In genomic region chr11:59624017-59624630, GRCm38 (mm10) we compare ENCODE assay signal across 8 mouse cellular contexts. TPM values are rescaled to one million over a fixed set of nuclear protein-coding genes. Genes with fewer than 3 reads are reported as not detected.
DNase-seq lines count a peak whose midpoint lies in the region; ATAC-seq and TF ChIP-seq lines count a peak whose summit lies in the region.
"Had no signal": no experiment of that assay in that cellular context is flagged by ENCODE, and none has a peak within 500 bp of the region (broad histone marks: within the 10 kb centered on the region; RNA-seq: fewer than 3 reads in every experiment).

No protein-coding gene starts in this region.

- H3K9me3 ChIP-seq in ES-Bruce4 (replicated peaks; ENCODE audit: control insufficient read depth, insufficient read depth, low read length, poor library complexity, severe bottlenecking) = no peaks in the 10 kb centered on the region
- no peaks in the 10 kb centered on the region for H3K9me3 ChIP-seq in heart, embryonic 16.5 days (replicated peaks; ENCODE audit: control insufficient read depth, low read length)
- no peaks in the 10 kb centered on the region for H3K9me3 ChIP-seq in lung, embryonic 14.5 days (ENCODE audit: low read depth, low read length)
- H3K9me3 ChIP-seq: midbrain, embryonic 12.5 days had no signal

- 24% methylated on average over 6 of the region's 6 CpGs for WGBS in heart, embryonic 16.5 days
- 24% methylated on average over 6 of the region's 6 CpGs for WGBS in lung, embryonic 14.5 days

- H3K9ac ChIP-seq in ES-Bruce4 (ENCODE audit: low read depth, poor library complexity, severe bottlenecking) = no peak overlapping the region
- no peak overlapping the region for H3K9ac ChIP-seq in heart, embryonic 16.5 days (ENCODE audit: low read length)
- H3K9ac ChIP-seq in lung, embryonic 14.5 days = no peak overlapping the region
- H3K9ac ChIP-seq: midbrain, embryonic 12.5 days had no signal

- no peak for TF ChIP-seq EP300 in ES-Bruce4 (IDR thresholded peaks at IDR 0.05; ENCODE audit: insufficient read depth, low read depth, low read length)

- H3K36me3 ChIP-seq in ES-Bruce4 (ENCODE audit: control insufficient read depth, insufficient read depth, low read length, poor library complexity, severe bottlenecking) = no peaks in the 10 kb centered on the region
- H3K36me3 ChIP-seq in heart, embryonic 16.5 days (ENCODE audit: control insufficient read depth, insufficient read depth) = no peaks in the 10 kb centered on the region
- no peaks in the 10 kb centered on the region for H3K36me3 ChIP-seq in lung, embryonic 14.5 days (ENCODE audit: insufficient read depth)
- H3K36me3 ChIP-seq: midbrain, embryonic 12.5 days had no signal

- no peak overlapping the region for H3K27ac ChIP-seq in ES-Bruce4 (ENCODE audit: insufficient read depth, low read length)
- no peak overlapping the region for H3K27ac ChIP-seq in heart, embryonic 16.5 days (ENCODE audit: low read length)
- no peak overlapping the region for H3K27ac ChIP-seq in lung, embryonic 14.5 days (ENCODE audit: low read depth)
- H3K27ac ChIP-seq: midbrain, embryonic 12.5 days had no signal

- peak; percentile 63 for TF ChIP-seq CTCF in ES-Bruce4 (IDR thresholded peaks at IDR 0.05; ENCODE audit: low read depth, low read length)
- TF ChIP-seq CTCF in lung, embryonic 14.5 days (IDR thresholded peaks at IDR 0.05; ENCODE audit: low read depth) = peak; percentile 89

- peak; percentile 38 for DNase-seq in T-cell, adult 2 months (ENCODE audit: low spot score)
- peak; percentile 38 for DNase-seq in embryo, embryonic 11.5 days (ENCODE audit: low read depth, low spot score)
- peak; percentile 53 to 75 for DNase-seq in kidney, postnatal 36 days
- peak; percentile 89 for DNase-seq in lung, embryonic 14.5 days
- peak; percentile 22 to 45 for DNase-seq in right cerebral cortex, postnatal 36 days (ENCODE audit: low spot score in 2 of 2)

- H3K4me1 ChIP-seq in ES-Bruce4 (ENCODE audit: control insufficient read depth, insufficient read depth, low read length) = no peaks in the 10 kb centered on the region
- no peaks in the 10 kb centered on the region for H3K4me1 ChIP-seq in heart, embryonic 16.5 days (ENCODE audit: control insufficient read depth, insufficient read depth, low read length)
- peaks cover 2% of the 10 kb centered on the region; the same call in 1 of the 2 replicates for H3K4me1 ChIP-seq in lung, embryonic 14.5 days (ENCODE audit: insufficient read depth)
- H3K4me1 ChIP-seq: midbrain, embryonic 12.5 days had no signal

- no peak for TF ChIP-seq POLR2A in ES-Bruce4 (IDR thresholded peaks at IDR 0.05; ENCODE audit: insufficient read depth, low read length)

- H3K4me2 ChIP-seq in heart, embryonic 16.5 days (ENCODE audit: low read depth, low read length) = no peak overlapping the region
- H3K4me2 ChIP-seq in lung, embryonic 14.5 days = no peak overlapping the region
- H3K4me2 ChIP-seq: midbrain, embryonic 12.5 days had no signal

- ATAC-seq in heart, embryonic 16.5 days (replicated peaks; ENCODE audit: extremely low read depth, insufficient read depth, low FRiP score) = peak; percentile 70
- peak; percentile 84 for ATAC-seq in lung, embryonic 14.5 days (ENCODE audit: insufficient read depth)

- H3K27me3 ChIP-seq in ES-Bruce4 (ENCODE audit: control insufficient read depth, insufficient read depth, low read length, poor library complexity, severe bottlenecking) = no peaks in the 10 kb centered on the region
- H3K27me3 ChIP-seq in heart, embryonic 16.5 days (ENCODE audit: control insufficient read depth, insufficient read depth, low read length) = no peaks in the 10 kb centered on the region; the same call in 1 of the 2 replicates
- no peaks in the 10 kb centered on the region for H3K27me3 ChIP-seq in lung, embryonic 14.5 days (ENCODE audit: insufficient read depth, low read length)

- H3K4me3 ChIP-seq in ES-Bruce4 (ENCODE audit: low read depth, low read length) = no peak overlapping the region
- H3K4me3 ChIP-seq in heart, embryonic 16.5 days (ENCODE audit: low read length) = no peak overlapping the region
- no peak overlapping the region for H3K4me3 ChIP-seq in lung, embryonic 14.5 days (ENCODE audit: low read depth, low read length)
- H3K4me3 ChIP-seq: midbrain, embryonic 12.5 days had no signal

RNA-seq across cellular contexts. Expression of gene Olfr223, which starts 31.0 kb away (rescaled TPM):
- not detected in 2 replicates for polyA plus RNA-seq in ES-Bruce4 (2011; ENCODE audit: insufficient read depth, insufficient read length, low read depth, missing spikeins)
- polyA plus RNA-seq in heart, embryonic 16.5 days (2015; fragmentation: Nextera tagmentation; extraction: Ambion mirVana) = not detected in 2 replicates
- polyA plus RNA-seq in lung, embryonic 14.5 days (2014; fragmentation: Nextera tagmentation; extraction: Ambion mirVana) = not detected in 2 replicates
- polyA plus RNA-seq: midbrain, embryonic 12.5 days had no signal

RNA-seq across cellular contexts. Expression of gene Mprip, which starts 37.0 kb away (rescaled TPM):
- polyA plus RNA-seq in ES-Bruce4 (2011; ENCODE audit: insufficient read depth, insufficient read length, low read depth, missing spikeins) = 85.9 and 89.9 TPM in 2 replicates
- 26.6 and 34.2 TPM in 2 replicates for polyA plus RNA-seq in heart, embryonic 16.5 days (2015; fragmentation: Nextera tagmentation; extraction: Ambion mirVana)
- polyA plus RNA-seq in lung, embryonic 14.5 days (2014; fragmentation: Nextera tagmentation; extraction: Ambion mirVana) = 128 and 145 TPM in 2 replicates

RNA-seq across cellular contexts. Expression of gene Olfr222, which starts 48.1 kb away (rescaled TPM):
- polyA plus RNA-seq in ES-Bruce4 (2011; ENCODE audit: insufficient read depth, insufficient read length, low read depth, missing spikeins) = not detected in 2 replicates
- not detected in 2 replicates for polyA plus RNA-seq in heart, embryonic 16.5 days (2015; fragmentation: Nextera tagmentation; extraction: Ambion mirVana)
- polyA plus RNA-seq in lung, embryonic 14.5 days (2014; fragmentation: Nextera tagmentation; extraction: Ambion mirVana) = not detected in 2 replicates
- polyA plus RNA-seq: midbrain, embryonic 12.5 days had no signal

Comparison
In these comparisons a context has a peak if more than half of its experiments do, and no peak if none do; other contexts are left out.
1. DNase-seq: peak in every context shown above with its lines; median percentile 89 in lung, embryonic 14.5 days; 64 in kidney, postnatal 36 days; 38 in T-cell, adult 2 months; 38 in embryo, embryonic 11.5 days; 34 in right cerebral cortex, postnatal 36 days.